Mouse (Mus musculus): ENCODE measurements around the gene Ccer2.

The Ccer2 gene

DNA sequence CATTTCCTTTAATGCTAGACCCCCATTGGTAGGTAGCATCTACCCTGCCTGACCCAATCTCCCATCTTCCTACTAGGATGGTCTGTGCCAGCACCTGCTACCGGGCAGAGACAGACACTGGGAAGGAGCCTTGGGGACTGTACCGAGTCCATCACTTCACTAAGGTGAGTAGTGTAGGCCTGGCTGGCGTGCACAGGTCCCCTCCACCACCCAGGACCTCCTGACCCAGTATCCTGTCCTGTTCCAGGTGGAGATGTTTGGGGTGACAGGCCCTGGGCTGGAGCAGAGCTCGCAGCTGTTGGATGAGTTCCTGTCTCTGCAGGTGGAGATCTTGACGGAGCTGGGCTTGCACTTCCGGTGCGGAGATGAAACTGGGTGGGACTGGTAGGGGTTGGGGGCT is 6.0 kb upstream of the Ccer2 start:
- DNase-seq (ENCODE audit: low spot score in 2 of 2): no peak

DNA sequence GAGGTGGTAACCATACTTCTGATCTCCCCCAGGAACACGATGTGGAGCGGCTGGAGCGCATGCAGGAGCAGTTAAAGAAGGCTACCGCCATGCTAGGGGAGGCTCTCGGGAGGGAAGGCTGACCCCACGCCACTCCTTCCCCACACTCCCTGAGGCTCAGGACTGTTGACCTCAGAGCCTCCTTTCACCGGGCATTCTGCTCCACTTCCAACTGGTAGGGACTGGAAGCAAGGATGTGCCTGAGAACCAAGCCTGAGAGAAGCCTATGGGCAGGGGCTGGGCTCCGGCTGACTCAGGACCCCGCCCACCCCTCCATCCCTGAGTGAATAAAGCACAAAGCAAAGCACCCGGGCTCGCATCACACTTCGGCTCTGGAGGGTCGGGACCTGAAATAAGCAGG is 2.6 kb downstream of the Ccer2 start:
- DNase-seq (ENCODE audit: low spot score in 2 of 2): no peak

GRCm38 (mm10) chr7:28761907-28762306 is 5.9 kb downstream of the Ccer2 start:
- no peak for DNase-seq (ENCODE audit: low spot score in 2 of 2)

DNA sequence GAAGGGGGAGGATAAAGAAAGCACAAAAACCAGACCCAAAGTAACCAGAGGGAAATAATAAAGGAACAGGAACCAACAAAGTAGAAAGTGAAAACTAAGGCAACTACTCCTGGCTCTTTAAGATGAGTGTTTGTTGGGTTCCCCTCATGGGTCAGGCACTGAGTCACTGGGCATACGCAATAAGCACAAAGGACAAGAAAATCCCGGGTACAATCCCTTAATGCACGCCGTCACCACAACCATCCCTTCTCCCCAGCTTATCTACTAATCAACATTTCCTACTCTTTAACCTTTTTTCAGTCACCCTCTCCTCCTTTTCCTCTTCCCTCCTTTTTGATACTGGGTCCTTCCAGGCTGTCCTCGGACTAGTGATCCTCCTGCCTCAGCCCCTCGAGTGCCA is 9.2 kb downstream of the Ccer2 start:
- DNase-seq (ENCODE audit: low spot score in 2 of 2): no peak

DNA sequence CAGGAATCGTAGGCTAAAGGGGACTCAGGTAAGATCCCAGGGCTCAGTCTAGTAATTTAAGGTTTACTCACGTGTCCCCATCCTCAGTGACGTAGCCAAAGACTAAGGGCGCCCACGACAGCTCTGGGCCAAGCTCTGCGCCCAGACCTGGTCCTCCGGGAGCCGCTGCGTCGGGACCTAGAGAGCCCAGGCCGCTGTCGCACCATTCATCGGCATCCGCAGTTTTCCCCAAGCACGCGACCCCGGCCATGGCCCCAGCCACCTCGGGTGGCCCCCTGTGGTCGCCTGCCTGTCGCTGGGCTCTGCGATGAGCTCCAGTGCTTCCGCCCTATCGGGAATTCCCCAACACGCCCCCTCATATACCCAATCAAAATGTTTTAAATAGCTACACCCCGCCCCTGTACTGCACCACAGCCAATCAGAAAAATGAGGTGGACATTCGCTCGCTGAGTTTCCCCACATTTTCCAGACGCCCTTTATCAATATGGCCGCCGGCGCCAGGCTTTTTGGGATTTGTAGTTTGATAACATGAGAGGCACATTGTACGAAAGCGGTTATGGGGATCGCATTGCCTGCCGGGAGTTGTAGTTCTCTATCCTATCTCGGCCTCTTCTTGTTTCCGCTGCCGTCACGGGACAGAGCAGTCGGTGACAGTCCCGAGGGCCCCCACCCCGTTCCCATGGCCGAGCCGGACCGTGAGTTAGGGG is 10.4 kb downstream of the Ccer2 start, which contains the start of gene Sirt2:
Gene Sirt2 (plus strand): TSS at position 563 of the 707 bp plus-strand sequence.
- peak; percentile 98 to 99 for DNase-seq (ENCODE audit: low spot score in 2 of 2)

DNA sequence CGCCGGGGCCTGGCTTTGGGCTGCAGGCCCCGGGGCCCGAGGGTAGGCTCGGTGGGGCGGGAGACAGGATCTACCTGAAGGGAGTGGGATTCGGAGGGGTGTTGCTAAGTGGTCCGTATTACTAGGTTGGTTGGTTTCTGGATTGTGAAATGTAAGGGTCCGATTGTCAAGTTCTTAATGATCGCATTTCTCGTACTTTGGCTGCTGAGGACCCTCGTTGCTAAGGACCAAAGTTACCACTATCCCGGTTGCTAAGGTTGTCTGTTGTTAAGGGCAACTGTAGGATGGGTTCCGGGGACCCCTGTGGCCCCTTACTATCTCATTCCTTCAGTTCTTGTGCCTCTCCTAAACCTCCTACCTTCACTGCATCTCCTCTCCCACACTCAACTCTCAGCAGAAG is 10.9 kb downstream of the Ccer2 start:
- DNase-seq (ENCODE audit: low spot score in 2 of 2): no peak

GRCm38 (mm10) chr7:28767462-28767965 is 11.5 kb downstream of the Ccer2 start, which contains the start of gene Nfkbib:
Gene Nfkbib (minus strand): TSS chr7:28767512.
- no peak for DNase-seq (ENCODE audit: low spot score in 2 of 2)

GRCm38 (mm10) chr7:28769414-28769958 is 13.5 kb downstream of the Ccer2 start:
- no peak for DNase-seq (ENCODE audit: low spot score in 2 of 2)

GRCm38 (mm10) chr7:28770309-28770708 is 14.3 kb downstream of the Ccer2 start:
- DNase-seq (ENCODE audit: low spot score in 2 of 2): no peak

DNA sequence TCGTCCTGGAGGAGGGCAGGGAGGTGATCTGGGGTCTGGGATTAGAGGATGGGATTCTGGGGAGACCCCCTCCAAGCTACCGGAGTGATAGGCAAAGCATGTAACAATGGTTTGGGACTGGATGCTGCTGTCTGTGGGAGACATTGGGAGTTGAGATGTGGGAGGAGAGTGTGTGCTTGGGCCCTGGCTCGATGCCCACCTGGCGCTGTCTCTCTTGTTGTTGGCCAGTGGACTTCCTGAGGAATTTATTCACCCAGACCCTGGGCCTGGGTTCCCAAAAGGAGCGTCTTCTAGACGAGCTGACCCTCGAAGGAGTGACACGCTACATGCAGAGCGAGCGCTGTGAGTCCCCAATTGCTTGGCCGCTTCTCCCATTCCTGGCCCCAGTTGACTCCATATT is 15.9 kb downstream of the Ccer2 start:
- DNase-seq (ENCODE audit: low spot score in 2 of 2): no peak

- DNase-seq (ENCODE audit: low spot score in 2 of 2): no peak
Measured at GRCm38 (mm10) chr7:28773163-28773562, 17.2 kb downstream of the Ccer2 start.

GRCm38 (mm10) chr7:28774164-28774563 is 18.2 kb downstream of the Ccer2 start:
- DNase-seq (ENCODE audit: low spot score in 2 of 2): no peak

GRCm38 (mm10) chr7:28775129-28775528 is 19.2 kb downstream of the Ccer2 start:
- DNase-seq (ENCODE audit: low spot score in 2 of 2): no peak

- DNase-seq (ENCODE audit: low spot score in 2 of 2): no peak
Measured at GRCm38 (mm10) chr7:28778825-28779224, 22.9 kb downstream of the Ccer2 start.

- DNase-seq (ENCODE audit: low spot score in 2 of 2): peak; percentile 77 to 88
Measured at GRCm38 (mm10) chr7:28780067-28780658, 24.2 kb downstream of the Ccer2 start.

DNA sequence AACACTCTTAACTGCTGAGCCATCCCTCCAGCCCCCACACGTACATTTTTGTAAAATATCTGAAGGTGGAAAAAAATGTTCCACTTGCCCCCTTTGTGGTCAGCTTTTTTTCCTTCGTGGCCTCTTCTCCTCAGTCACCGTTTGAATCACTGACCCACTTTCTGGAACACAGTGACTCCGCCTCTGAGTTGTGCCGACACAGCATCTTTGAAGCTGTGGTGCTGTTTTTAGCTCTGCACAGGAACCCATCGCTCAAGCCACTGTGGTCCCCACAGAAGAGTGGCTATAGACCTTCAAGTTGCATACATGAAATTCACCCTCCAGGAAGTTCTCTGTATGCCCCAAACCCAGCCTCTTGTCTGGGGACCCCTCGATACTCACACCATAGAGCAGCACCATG is 24.9 kb downstream of the Ccer2 start:
- no peak for DNase-seq (ENCODE audit: low spot score in 2 of 2)

DNA sequence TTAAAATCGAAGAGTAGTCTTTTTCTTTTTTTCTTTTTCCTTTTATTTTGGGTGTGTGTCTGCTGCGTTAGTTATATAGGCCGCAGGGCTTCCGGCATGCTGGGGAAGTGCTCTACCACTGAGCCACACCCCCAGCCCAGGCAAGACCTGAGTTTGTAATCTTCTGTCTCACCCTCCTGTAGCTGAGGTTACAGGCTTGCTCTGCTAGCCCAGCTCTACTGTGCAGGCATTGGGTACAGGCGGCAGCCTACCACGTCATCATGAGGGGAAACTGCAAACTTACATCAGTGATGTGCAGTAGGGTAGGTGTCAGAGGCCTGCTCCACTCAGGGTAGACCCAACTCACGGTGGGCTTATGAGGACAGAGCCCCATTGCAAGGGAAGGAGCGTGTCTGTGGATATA is 25.3 kb downstream of the Ccer2 start:
- DNase-seq (ENCODE audit: low spot score in 2 of 2): no peak

- no peak for DNase-seq (ENCODE audit: low spot score in 2 of 2)
Measured at GRCm38 (mm10) chr7:28785161-28785560, 29.2 kb downstream of the Ccer2 start.

DNA sequence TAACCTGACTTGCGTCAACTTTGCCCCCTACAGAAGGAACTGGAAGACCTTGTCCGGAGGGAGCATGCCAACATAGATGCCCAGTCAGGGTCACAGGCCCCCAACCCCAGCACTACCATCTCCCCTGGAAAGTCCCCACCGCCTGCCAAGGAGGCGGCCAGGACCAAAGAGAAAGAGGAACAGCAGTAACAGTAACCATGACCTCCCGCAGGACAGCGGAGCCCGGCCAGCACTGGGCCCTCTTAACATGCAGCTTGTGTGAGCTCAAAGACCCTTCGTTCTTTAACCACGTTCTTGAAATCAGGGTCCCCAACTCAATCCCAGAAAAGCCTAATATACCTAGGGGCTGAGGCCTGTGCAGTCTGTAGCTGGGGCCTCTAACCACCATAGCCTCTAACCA is 31.9 kb downstream of the Ccer2 start:
- no peak for DNase-seq (ENCODE audit: low spot score in 2 of 2)

DNA sequence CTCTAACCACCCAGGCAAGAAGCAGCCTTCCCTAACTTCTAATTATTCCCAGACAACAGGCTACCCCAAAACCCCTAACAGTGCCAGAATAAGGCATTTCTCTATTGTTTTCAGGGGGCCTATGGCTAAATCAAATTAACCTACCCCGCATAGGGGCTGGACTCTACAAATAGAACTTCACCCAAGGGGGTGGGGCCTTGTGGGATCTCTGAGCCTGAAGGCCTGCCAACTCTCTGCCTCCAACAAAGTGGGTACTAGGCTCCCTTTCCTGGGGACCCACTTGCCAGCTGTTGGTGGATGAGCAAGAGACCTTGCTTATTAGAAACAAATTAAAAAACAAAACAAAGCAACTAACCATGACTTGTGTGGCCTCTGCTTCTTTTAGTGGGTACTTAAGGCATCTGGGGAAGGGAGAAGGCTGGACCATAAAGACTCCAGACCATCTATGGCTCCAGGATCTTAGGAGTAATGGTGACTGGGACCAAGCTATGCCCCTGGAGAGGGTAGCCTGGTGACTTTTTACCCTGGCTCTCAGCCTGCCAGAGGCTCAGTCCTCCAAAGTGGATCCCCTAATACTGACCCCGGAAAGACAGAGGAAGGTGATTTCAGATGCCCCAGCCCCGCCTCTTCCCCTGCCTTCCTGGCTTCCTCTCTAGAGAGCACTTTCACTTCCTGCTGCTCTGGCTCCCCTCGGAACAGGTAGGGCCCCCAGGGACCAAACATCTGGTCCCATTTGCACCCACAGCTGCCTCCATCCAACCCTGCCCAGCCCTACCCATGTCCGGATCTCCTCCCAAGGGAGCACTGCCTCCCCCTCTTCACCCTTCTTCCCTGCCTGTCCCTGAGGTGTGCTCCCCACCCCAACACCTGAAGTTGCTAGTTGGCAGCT is 32.6 kb downstream of the Ccer2 start, which contains the start of gene Rinl:
Gene Rinl (plus strand): TSS at position 663 of the 889 bp plus-strand sequence.
- no peak for DNase-seq (ENCODE audit: low spot score in 2 of 2)

DNA sequence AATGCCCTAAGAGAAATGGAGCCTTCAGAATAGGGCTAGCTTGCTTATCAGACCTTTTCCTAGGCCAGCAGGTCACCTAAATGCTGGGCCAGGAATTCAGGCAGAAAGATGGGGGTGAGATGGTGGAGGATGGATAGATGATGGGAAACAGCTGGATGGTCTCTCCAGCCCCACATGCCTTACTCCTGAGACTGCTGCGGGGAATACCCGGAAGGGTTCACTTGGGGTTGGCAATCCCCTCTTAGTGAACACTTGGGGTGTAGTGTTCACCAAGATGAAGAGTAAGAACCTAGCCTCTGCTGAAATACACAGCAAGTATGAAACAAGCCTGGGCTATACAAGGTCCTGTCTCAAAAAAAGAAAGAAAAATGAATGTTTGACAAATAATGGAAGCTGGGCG is 33.3 kb downstream of the Ccer2 start:
- DNase-seq (ENCODE audit: low spot score in 2 of 2): no peak
